Mouse (Mus musculus): ENCODE data around the gene Fam189a2. TPM values are rescaled to one million over a fixed set of nuclear protein-coding genes. Genes with fewer than 3 reads are reported as not detected.
A peak's percentile ranks its signal among the peaks of the same experiment; 100 is the strongest.

The Fam189a2 gene
- total and polyA plus RNA-seq, 2 experiments from 2014 or later: 8.3 to 98.9 TPM

GRCm38 (mm10) chr19:23977901-23978443 lies 52.8 kb downstream of the Fam189a2 start:
- TF ChIP-seq EP300 (IDR thresholded peaks at IDR 0.05; ENCODE audit: low read depth) (no peak), CTCF (IDR thresholded peaks at IDR 0.05; ENCODE audit: low read depth) (no peak)
- H3K9ac ChIP-seq (replicated peaks; ENCODE audit: low read depth, low read length): no peak overlapping the region
- H3K27me3 ChIP-seq (ENCODE audit: control insufficient read depth, insufficient read depth, low read length): no peaks in the 10 kb centered on the region
- H3K36me3 ChIP-seq (replicated peaks; ENCODE audit: control insufficient read depth, insufficient read depth, low read length): peaks cover 67% of the 10 kb centered on the region
- H3K9me3 ChIP-seq (replicated peaks; ENCODE audit: control insufficient read depth, low read length): no peaks in the 10 kb centered on the region
- no peak overlapping the region for H3K4me3 ChIP-seq (ENCODE audit: low read depth, low read length)
- WGBS: 63% methylated on average over 6 of the region's 6 CpGs
- no peak overlapping the region for H3K27ac ChIP-seq (ENCODE audit: low read depth)
- ATAC-seq (ENCODE audit: insufficient read depth, low read depth) (no peak), DNase-seq (ENCODE audit: low spot score) (no peak)
- H3K4me2 ChIP-seq (ENCODE audit: low read depth, low read length): no peak overlapping the region
- peaks cover 6% of the 10 kb centered on the region; the same call in 1 of the 2 replicates for H3K4me1 ChIP-seq (ENCODE audit: control insufficient read depth, insufficient read depth)

GRCm38 (mm10) chr19:23972881-23973649 lies 57.8 kb downstream of the Fam189a2 start:
- Histone ChIP-seq H3K9me3 (replicated peaks; ENCODE audit: control insufficient read depth, low read length) (no peaks in the 10 kb centered on the region), H3K4me2 (ENCODE audit: low read depth, low read length) (no peak overlapping the region), H3K36me3 (replicated peaks; ENCODE audit: control insufficient read depth, insufficient read depth, low read length) (peaks cover 32% of the 10 kb centered on the region), H3K4me1 (ENCODE audit: control insufficient read depth, insufficient read depth) (peaks cover 35% of the 10 kb centered on the region), H3K9ac (replicated peaks; ENCODE audit: low read depth, low read length) (peak overlapping the region; percentile 39), H3K27me3 (ENCODE audit: control insufficient read depth, insufficient read depth, low read length) (no peaks in the 10 kb centered on the region), H3K4me3 (ENCODE audit: low read depth, low read length) (no peak overlapping the region), H3K27ac (ENCODE audit: low read depth) (peak overlapping the region; percentile 93)
- DNase-seq (ENCODE audit: low spot score) (peak; percentile 97), ATAC-seq (ENCODE audit: insufficient read depth, low read depth) (peak; percentile 88)
- TF ChIP-seq CTCF (IDR thresholded peaks at IDR 0.05; ENCODE audit: low read depth): 0 out of 2 replicates have a peak, but pooled peaks have one; percentile 16
- no peak for TF ChIP-seq EP300 (IDR thresholded peaks at IDR 0.05; ENCODE audit: low read depth)
- 32% methylated on average over 16 of the region's 16 CpGs for WGBS

- Histone ChIP-seq H3K27ac (ENCODE audit: low read depth) (peak overlapping the region; percentile 93), H3K9me3 (replicated peaks; ENCODE audit: control insufficient read depth, low read length) (no peaks in the 10 kb centered on the region), H3K4me3 (ENCODE audit: low read depth, low read length) (no peak overlapping the region), H3K27me3 (ENCODE audit: control insufficient read depth, insufficient read depth, low read length) (no peaks in the 10 kb centered on the region), H3K4me2 (ENCODE audit: low read depth, low read length) (no peak overlapping the region), H3K9ac (replicated peaks; ENCODE audit: low read depth, low read length) (0 out of 2 replicates have a peak overlapping the region, but pooled peaks have one; percentile 17), H3K36me3 (replicated peaks; ENCODE audit: control insufficient read depth, insufficient read depth, low read length) (peaks cover 18% of the 10 kb centered on the region), H3K4me1 (ENCODE audit: control insufficient read depth, insufficient read depth) (peaks cover 44% of the 10 kb centered on the region)
- ATAC-seq (ENCODE audit: insufficient read depth, low read depth) (peak; percentile 47), DNase-seq (ENCODE audit: low spot score) (peak; percentile 70)
- TF ChIP-seq CTCF (IDR thresholded peaks at IDR 0.05; ENCODE audit: low read depth) (no peak), EP300 (IDR thresholded peaks at IDR 0.05; ENCODE audit: low read depth) (no peak)
- 50% methylated on average over 7 of the region's 7 CpGs for WGBS
These were observed 59.4 kb downstream of the Fam189a2 start for GRCm38 (mm10) chr19:23971391-23971790.

GRCm38 (mm10) chr19:23970374-23970773 lies 60.4 kb downstream of the Fam189a2 start:
- 27% methylated on average over 3 of the region's 3 CpGs for WGBS
- Histone ChIP-seq H3K4me1 (ENCODE audit: control insufficient read depth, insufficient read depth) (peaks cover 45% of the 10 kb centered on the region), H3K27me3 (ENCODE audit: control insufficient read depth, insufficient read depth, low read length) (no peaks in the 10 kb centered on the region), H3K9ac (replicated peaks; ENCODE audit: low read depth, low read length) (no peak overlapping the region), H3K9me3 (replicated peaks; ENCODE audit: control insufficient read depth, low read length) (no peaks in the 10 kb centered on the region), H3K4me2 (ENCODE audit: low read depth, low read length) (no peak overlapping the region), H3K4me3 (ENCODE audit: low read depth, low read length) (no peak overlapping the region), H3K27ac (ENCODE audit: low read depth) (peak overlapping the region; percentile 93), H3K36me3 (replicated peaks; ENCODE audit: control insufficient read depth, insufficient read depth, low read length) (peaks cover 7% of the 10 kb centered on the region; the same call in 1 of the 2 replicates)
- TF ChIP-seq EP300 (IDR thresholded peaks at IDR 0.05; ENCODE audit: low read depth): no peak
- no peak for TF ChIP-seq CTCF (IDR thresholded peaks at IDR 0.05; ENCODE audit: low read depth)
- DNase-seq (ENCODE audit: low spot score): peak; percentile 51
- ATAC-seq (ENCODE audit: insufficient read depth, low read depth): no peak

- H3K4me1 ChIP-seq (ENCODE audit: control insufficient read depth, insufficient read depth): peaks cover 53% of the 10 kb centered on the region
- peak overlapping the region; percentile 64 for H3K27ac ChIP-seq (ENCODE audit: low read depth)
- no peak overlapping the region for H3K9ac ChIP-seq (replicated peaks; ENCODE audit: low read depth, low read length)
- no peak overlapping the region for H3K4me3 ChIP-seq (ENCODE audit: low read depth, low read length)
- TF ChIP-seq EP300 (IDR thresholded peaks at IDR 0.05; ENCODE audit: low read depth) (no peak), CTCF (IDR thresholded peaks at IDR 0.05; ENCODE audit: low read depth) (no peak)
- WGBS: 85% methylated on average over 2 of the region's 2 CpGs
- no peaks in the 10 kb centered on the region for H3K27me3 ChIP-seq (ENCODE audit: control insufficient read depth, insufficient read depth, low read length)
- no peaks in the 10 kb centered on the region for H3K9me3 ChIP-seq (replicated peaks; ENCODE audit: control insufficient read depth, low read length)
- no peak for DNase-seq (ENCODE audit: low spot score)
- H3K4me2 ChIP-seq (ENCODE audit: low read depth, low read length): no peak overlapping the region
- ATAC-seq (ENCODE audit: insufficient read depth, low read depth): no peak
- no peaks in the 10 kb centered on the region for H3K36me3 ChIP-seq (replicated peaks; ENCODE audit: control insufficient read depth, insufficient read depth, low read length)
These were observed 62.0 kb downstream of the Fam189a2 start for GRCm38 (mm10) chr19:23968862-23969225.

Data from heart, postnatal 0 days (tissue).